Mouse (Mus musculus) mesoderm, embryonic 11.5 days (tissue): ENCODE measurements around the gene Bfsp2.
A peak's percentile ranks its signal among the peaks of the same experiment; 100 is the strongest.

Source experiments
- DNase-seq: peaks from one replicate; pipeline ENCODE4 v3.0.0-alpha.2; 2012; ENCODE audit warnings: low read depth, low spot score

Bfsp2 gene

GRCm38 (mm10) chr9:103480044-103480576 lies at the start of gene Bfsp2:
Gene Bfsp2, minus strand, starts transcription at chr9:103480420.
- DNase-seq = no peak

- no peak for DNase-seq
These were observed 44.9 kb upstream of the Bfsp2 start for GRCm38 (mm10) chr9:103525041-103525537.

- peak; percentile 33 for DNase-seq
These were observed 44.4 kb upstream of the Bfsp2 start for GRCm38 (mm10) chr9:103524600-103524999.

- no peak for DNase-seq
These were observed 43.7 kb upstream of the Bfsp2 start for GRCm38 (mm10) chr9:103523742-103524403.

- peak; percentile 31 for DNase-seq
These were observed 42.8 kb upstream of the Bfsp2 start for GRCm38 (mm10) chr9:103523008-103523407.

- DNase-seq = no peak
These were observed 33.7 kb upstream of the Bfsp2 start for GRCm38 (mm10) chr9:103513884-103514283.

- DNase-seq = no peak
These were observed 32.0 kb upstream of the Bfsp2 start for GRCm38 (mm10) chr9:103512257-103512656.

- DNase-seq = no peak
These were observed 26.9 kb upstream of the Bfsp2 start for GRCm38 (mm10) chr9:103506968-103507584.

GRCm38 (mm10) chr9:103505067-103505466 lies 24.8 kb upstream of the Bfsp2 start:
- no peak for DNase-seq

GRCm38 (mm10) chr9:103504646-103505045 lies 24.4 kb upstream of the Bfsp2 start:
- no peak for DNase-seq

GRCm38 (mm10) chr9:103503586-103504298 lies 23.5 kb upstream of the Bfsp2 start:
- no peak for DNase-seq

- no peak for DNase-seq
These were observed 22.4 kb upstream of the Bfsp2 start for GRCm38 (mm10) chr9:103502655-103503054.

- peak; percentile 80 for DNase-seq
These were observed 21.7 kb upstream of the Bfsp2 start for GRCm38 (mm10) chr9:103501861-103502364.

- no peak for DNase-seq
These were observed 19.1 kb upstream of the Bfsp2 start for GRCm38 (mm10) chr9:103499366-103499765.

- DNase-seq = no peak
These were observed 18.5 kb upstream of the Bfsp2 start for GRCm38 (mm10) chr9:103498699-103499098.

- DNase-seq = no peak
These were observed 15.2 kb upstream of the Bfsp2 start for GRCm38 (mm10) chr9:103495391-103495790.

- peak; percentile 72 for DNase-seq
These were observed 14.3 kb upstream of the Bfsp2 start for GRCm38 (mm10) chr9:103494346-103495020.

GRCm38 (mm10) chr9:103491985-103492384 lies 11.8 kb upstream of the Bfsp2 start:
- no peak for DNase-seq

- DNase-seq = peak; percentile 80
These were observed 10.2 kb upstream of the Bfsp2 start for GRCm38 (mm10) chr9:103490439-103490838.

- DNase-seq = no peak
These were observed 9.7 kb upstream of the Bfsp2 start for GRCm38 (mm10) chr9:103489883-103490282.

GRCm38 (mm10) chr9:103489096-103489495 lies 8.9 kb upstream of the Bfsp2 start:
- DNase-seq = no peak
